Mouse (Mus musculus): ENCODE measurements at regions not wholly inside any gene's neighbourhood (a gene's known extent, or its start where the extent isn't known, plus 50 kb on each side); places are given as distances from the start of the nearest gene placed in this dataset.
A peak's percentile ranks its signal among the peaks of the same experiment; 100 is the strongest.
"Not testable (repeated sequence)": the region's sequence is repeated elsewhere in the genome, so short reads cannot be mapped to it uniquely, and the experiment has no call there.

DNA sequence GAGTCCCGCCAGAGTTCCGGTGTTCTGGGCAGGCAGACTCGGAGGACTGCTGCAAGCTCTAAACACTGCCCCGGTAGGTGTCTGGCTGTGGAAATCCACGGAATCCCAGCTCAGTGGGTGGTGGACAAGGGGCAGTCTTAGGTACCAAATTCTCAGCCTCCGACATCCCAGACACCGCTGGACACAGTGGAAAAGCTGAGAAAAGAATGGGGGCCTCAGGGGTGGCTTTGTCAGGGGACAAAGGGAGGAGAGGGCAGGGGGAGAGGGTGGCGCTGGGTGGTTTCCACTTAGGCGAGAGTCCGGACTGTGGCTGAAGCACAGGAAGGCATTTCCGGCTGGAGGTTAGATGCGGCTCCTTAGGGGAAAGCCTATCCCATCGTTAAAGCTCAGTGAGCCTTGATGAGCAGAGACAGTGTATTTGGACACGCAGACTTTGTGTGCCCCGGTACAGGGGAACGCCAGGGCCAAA, 217.5 kb upstream of the Zpld1 start:
- DNase-seq: no peak

- no peak for DNase-seq
Observed at GRCm38 (mm10) chr16:55514448-55515200, 216.8 kb upstream of the Zpld1 start.

DNA sequence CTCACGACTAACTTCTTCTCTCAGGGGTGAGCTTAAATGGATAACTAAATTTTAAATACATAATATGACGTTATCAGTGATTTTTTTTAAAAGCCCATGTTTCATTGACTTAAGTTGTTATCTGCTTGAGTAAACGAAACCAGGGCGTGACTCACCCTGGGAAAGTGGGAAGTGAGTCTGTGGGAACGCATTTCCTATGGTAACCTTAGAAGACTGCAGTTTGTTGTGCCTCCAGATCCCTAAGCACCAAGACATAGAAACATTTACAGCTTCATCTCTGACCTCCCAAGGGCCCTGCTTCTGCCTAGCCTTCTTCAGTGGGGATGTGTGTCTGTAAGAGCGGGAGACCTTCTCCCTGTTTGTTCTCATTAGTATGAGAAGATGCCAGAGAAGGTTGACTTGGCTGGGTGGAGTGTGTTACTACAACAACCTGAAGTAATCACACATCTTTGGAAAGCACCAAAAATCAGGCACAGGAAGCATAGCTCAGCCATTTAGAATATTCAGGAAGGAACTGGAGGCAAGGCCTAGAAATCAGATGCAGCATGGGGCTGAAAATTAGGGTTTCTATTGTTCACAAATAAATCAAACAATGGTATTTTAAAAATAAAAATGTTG, 207.1 kb upstream of the Zpld1 start:
- no peak for DNase-seq

- DNase-seq: no peak
Observed at GRCm38 (mm10) chr16:55504274-55504673, 206.5 kb upstream of the Zpld1 start.

DNA sequence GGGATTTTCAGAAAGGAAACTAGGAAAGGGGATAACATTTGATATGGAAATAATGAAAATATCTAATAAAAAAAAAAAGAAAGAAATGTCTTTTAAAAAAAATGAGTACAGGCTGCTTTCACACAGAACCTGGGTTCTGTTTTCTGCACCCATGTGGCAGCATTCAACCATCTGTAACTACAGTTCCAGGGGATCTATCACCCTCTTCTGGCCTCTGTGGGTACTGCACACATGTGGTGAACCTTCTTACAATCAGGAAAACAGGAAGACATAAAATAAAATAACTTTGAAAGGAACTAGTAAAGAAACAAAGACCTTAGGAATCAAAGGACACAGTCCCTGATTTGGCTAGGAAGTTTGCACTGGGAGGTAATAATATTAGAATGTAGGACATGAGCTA, 205.5 kb upstream of the Zpld1 start:
- no peak for DNase-seq

DNA sequence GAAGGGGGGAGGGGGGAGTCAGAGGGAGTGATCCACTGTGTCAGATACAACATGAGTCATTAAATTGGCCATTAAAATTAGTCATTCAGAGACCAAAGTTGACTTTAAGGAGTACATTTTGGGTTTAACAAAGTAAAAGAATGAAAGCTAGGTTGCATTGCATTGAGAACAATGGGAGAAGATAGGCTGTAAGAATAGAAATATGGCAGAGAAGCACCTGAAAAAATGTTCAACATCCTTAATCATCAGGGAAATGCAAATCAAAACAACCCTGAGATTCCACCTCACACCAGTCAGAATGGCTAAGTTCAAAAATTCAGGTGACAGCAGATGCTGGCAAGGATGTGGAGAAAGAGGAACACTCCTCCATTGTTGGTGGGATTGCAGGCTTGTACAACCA, 202.0 kb upstream of the Zpld1 start:
- not testable (repeated sequence) for DNase-seq

DNA sequence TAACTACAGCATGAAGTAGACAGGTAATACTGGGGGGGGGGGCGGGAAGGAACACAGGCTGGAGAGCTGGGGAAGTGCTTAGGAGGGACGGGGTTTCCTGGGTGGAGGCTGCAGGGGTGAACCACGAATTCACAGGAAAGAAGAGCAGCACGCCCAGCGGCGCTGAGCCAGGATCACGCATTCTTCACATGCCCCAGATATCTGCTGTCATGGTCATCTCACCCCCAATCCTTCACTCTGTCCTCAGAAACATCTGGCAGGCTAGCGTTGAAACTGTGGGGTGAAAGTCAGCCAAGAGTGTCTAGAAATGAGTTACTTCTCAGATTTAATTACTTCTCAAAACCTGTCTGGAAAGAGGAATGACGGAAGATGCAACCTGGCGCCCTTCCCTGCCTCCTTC, 197.3 kb upstream of the Zpld1 start:
- peak; percentile 16 for DNase-seq

DNA sequence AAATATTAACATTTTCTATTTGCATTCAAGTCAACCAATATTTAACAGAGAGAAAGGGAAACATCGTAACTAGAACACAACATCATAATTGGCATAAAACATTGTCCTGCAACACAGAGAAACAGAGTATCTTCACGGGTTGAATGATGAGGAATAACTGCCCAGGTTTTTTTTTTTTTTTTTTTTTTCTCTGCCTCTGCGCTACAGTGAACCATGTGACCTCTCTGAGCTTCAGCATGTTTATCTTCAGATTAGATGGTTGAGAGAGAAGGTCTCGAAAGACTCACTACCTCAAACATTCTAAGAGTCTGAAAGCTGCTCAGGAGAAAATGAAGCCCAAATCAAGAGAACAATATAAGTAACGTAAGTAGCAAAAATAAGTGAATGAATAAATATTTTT, 196.4 kb upstream of the Zpld1 start:
- no peak for DNase-seq

DNA sequence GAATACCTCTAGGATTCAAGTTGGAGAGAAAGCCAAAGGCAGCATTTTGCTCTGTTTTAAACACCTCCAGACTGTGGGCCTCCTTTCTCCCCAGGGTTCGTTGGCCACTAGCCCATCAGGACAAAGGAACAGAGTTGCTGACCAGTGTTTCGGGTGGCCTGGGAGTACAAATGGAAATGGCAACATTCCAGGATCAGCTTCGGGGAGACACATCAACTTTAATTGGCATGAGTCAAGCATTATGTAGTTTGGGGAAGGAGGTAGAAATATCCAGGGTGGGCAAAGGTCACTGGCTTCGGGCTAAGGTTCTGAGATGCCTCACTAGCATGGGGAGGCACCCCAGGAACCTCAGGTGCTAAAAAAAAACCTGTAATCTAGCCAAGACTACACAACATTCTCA, 194.3 kb upstream of the Zpld1 start:
- DNase-seq: peak; percentile 75

DNA sequence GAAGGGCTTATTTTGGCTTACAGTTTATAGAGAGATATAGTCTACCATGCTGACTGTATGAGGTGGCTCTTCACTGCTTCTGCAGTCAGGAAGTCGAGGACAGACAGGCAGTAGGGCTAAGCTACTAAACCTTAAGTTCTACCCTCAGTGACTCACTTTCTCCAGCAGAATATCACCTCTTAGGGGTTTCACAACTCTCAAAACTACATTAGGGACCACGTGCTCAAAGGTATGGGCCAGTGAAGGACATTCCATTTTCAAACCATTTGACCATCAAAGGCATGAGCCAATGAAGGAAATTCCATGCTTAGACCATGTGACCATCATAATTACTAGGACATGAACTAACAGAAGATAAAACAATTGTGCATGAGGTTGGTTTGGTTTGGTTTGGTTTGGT, 186.6 kb upstream of the Zpld1 start:
- DNase-seq: no peak

DNA sequence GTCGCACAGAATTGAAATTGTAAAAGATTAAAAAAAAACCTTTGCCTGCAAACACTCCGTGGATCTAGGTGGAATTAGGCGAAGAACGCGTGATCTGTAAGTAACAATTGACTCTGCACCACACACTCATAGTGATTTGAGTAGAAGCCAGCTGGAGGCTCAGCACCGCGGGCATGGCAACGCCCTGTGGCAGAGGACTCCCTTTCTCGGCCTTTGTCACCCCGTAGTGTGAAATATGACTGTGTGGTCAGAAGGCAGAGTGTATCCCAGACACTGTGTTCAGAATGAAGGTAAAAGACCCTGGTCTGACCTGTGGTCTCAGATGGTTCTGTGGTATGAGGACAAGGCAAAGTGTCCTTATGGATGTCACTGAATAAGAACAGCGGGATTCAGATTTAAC, 183.0 kb upstream of the Zpld1 start:
- no peak for DNase-seq

- DNase-seq: peak; percentile 37
Observed at GRCm38 (mm10) chr16:55480304-55480703, 182.5 kb upstream of the Zpld1 start.

DNA sequence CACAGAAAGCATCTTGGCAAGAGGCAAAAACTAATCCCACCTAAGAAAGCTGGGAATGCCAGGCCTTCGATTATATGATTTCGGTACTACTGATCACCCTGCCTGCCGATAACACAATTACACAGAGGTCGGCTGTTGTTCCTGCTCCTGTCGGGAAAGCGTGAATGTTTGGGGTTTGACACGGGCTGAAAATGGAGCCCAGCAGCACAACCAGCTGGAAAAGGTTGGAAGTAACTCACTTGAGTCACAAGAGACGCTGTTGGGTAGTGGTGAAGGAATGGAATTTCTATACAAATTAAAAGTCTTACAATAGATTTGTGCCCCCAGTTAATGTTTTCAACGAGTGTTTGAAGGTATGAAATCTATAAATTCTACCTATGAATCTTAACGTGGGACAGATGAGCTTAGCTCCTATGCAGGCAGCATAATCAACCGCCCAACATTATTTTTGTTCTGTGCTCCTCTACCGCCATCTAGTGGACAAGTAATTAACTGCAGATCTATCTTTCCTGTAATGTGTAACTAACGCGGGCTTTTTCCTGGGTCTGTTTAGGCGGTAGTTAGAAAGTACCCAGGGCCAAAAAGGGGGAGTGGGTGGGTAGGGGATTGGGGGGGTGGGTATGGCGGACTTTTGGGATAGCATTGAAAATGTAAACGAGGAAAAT, 178.9 kb upstream of the Zpld1 start:
- DNase-seq: peak; percentile 79

GRCm38 (mm10) chr16:55474950-55475525, 177.3 kb upstream of the Zpld1 start:
- no peak for DNase-seq

DNA sequence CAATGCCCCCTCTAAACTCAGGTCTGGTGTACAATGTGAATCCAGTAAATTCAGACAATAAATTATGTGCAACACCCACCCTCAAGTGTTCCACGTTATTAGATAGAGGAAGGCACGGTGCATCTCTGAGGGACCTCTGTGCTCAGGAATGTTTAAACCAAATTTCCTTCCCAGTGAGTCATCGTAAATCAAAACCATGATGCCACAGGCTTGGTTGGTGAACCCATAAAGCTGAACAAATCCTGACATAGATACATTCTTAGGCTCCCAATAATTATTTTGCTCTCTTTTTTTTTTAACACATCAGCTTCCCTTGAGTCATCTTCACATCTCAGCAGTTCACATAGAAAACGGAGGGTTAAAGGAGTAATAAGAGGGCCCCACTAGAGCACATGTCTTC, 173.6 kb upstream of the Zpld1 start:
- DNase-seq: no peak

GRCm38 (mm10) chr16:55470721-55471120, 172.9 kb upstream of the Zpld1 start:
- no peak for DNase-seq

DNA sequence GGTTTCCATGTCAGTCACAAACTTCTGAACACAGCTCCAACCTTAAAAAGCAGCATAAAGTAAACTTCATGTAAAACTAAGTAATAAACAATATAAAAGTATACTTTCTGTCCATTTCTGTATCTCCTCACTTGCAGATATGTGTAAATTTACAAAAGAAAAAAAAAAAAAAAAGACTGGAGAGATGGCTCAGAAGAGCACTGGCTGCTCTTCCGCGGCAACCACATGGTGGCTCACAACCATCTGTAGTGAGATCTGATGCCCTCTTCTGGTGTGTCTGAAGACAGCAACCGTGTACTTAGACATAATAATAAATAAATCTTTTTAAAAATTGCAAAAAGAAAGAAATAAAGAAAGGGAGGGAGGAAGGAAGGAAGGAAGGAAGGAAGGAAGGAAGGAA, 171.9 kb upstream of the Zpld1 start:
- DNase-seq: no peak

GRCm38 (mm10) chr16:55468833-55469458, 171.2 kb upstream of the Zpld1 start:
- peak; percentile 83 for DNase-seq

GRCm38 (mm10) chr16:55460519-55460918, 162.7 kb upstream of the Zpld1 start:
- peak; percentile 48 for DNase-seq

DNA sequence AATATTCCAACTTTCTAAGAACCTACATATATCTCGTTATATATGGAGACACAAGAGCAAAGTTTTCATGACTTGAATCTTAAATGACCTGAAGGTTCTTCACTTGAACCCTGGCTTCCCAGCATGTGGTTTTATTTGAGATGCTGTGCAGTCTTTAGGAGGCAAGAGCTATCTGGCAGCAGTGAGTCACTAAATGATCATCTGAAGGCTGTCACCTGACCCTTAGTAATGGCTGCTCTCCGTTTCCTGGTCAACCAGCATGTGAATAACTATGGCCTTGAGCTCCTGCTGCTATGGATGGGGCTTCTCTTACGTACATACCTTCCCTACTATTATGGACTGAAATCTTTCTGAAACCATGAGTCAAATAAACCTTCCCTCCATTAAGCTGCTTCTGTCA, 149.8 kb upstream of the Zpld1 start:
- DNase-seq: no peak

DNA sequence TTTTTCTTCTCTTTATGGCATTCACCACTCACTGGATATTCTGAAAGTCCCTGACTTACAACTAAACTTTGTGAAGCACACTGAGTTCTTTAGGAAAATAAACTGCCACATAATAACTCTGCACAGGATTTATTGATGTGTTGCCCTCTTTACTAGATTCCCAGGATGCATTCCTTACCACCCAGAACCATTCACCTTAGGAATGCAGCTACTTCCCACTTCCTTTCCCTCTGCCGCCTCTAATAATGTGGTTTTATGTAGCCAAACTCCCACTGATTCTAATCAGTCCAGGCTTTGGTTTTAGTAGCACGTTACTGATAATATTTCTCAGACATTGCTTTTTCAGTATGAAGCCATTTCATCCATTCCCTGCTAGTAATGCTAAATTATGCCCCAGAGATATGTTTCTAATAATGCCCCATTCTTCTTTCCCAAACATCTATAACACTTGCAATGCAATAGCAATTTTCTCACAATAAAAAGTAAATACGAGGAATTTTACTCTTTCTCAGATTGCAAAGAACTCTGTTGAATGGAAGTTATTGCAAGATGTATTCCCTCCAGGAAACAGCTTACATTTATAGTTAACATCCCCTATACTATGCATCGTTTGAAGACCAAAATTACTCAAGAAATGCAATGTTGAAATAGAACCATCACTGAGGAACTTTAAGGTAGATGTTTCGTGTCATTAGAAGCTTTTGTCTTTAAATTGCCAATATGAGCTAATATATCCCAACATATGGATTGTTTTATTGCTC, 145.2 kb upstream of the Zpld1 start:
- no peak for DNase-seq

DNA sequence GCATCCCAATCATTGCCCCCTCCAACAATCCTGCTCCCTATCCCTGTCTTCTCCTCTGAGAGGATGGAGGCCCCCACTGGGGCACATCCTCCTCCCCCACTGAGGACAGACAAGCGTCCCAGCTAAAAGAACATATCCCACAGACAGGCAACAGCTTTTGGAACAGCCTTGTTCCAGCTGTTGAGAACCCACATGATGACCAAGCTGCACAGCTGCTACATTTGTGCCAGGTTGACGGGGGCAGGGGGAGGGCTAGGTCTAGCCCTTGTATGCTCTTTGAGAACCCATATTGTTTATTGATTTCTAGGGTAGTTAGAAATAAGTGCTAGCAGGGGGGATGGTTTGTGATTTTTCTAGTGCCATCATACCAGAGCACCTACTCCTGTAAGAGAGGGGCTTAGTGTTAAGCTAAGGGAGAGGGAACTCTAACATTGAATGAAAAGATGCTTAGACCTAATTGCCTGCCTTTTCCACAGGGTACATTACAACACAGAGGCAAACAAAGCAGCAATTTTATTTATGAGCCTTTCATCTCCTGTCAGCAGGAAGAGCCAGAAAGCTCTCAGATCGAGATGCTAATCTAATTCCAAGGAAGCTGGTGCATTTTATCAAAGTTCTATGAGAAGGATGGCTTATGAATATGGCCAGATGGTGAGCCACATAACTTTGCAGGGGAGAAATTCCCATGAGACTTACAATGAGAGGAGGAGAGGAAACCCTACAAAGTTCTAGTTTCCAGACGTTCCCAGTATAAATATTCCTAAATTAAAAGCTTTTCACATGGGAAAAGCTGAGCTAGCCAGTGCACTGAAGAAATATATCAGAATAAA, 137.6 kb upstream of the Zpld1 start:
- no peak for DNase-seq

All from kidney, adult 9 months (tissue).